Mouse (Mus musculus) liver, postnatal 0 days (tissue): ENCODE measurements around the gene Hdac10.

Experiments used
- CTCF ChIP-seq: sonication (generic); IDR thresholded peaks from 2 replicates; pipeline ENCODE4 v1.5.1; 2016; ENCODE audit warnings: antibody characterized with exemption, low read depth
- EP300 ChIP-seq: IDR thresholded peaks from 2 replicates; pipeline ENCODE4 v1.6.1; 2016; ENCODE audit warnings: antibody characterized with exemption, low read depth, mild to moderate bottlenecking

GRCm38 (mm10) chr15:89138531-89138930 is 10.0 kb upstream of the Hdac10 start:
- no peak for TF ChIP-seq CTCF
- no peak for TF ChIP-seq EP300
